Comparison of ENCODE assay signal across 8 mouse cellular contexts in the genomic region with DNA sequence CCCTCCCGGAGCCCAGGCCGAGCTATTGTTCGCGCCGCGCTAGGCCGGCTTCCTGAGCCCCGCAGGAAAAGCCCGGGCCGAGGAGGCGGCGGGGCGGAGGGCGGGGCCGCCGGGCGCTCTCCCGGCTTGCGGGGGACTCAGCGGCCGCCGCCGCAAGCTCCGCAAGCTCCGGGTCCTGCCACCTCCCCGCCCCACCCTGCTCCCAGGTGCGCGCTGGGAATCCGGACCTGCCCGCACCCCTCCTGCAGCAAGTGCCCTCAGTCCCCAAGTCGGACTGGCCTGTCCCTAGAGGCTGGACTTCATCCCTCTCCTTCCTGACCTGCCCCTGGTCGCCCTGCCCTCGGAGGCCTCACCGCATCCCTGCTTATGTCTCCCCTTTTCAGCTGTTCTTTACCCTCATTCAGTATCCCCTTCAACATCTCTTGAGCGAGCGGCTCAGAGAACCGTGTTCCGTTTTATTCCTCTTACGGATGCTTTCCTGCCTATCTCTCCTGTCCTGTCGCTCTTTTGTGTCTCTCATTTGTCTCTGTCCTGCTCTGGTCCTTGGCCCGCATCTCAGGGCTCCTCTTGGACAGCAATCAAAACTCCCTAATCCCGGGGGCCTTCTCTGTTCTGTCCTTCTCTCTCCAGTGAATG. TPM values are rescaled to one million over a fixed set of nuclear protein-coding genes. Genes with fewer than 3 reads are reported as not detected.
DNase-seq lines count a peak whose midpoint lies in the region; ATAC-seq and TF ChIP-seq lines count a peak whose summit lies in the region.

No protein-coding gene starts in this region.

- peak; percentile 74; the same call in 1 of the 2 replicates for ATAC-seq in kidney, embryonic 16.5 days (ENCODE audit: low FRiP score, low TSS enrichment)
- ATAC-seq in heart, embryonic 16.5 days (replicated peaks; ENCODE audit: extremely low read depth, insufficient read depth, low FRiP score) = peak; percentile 72
- no peak for ATAC-seq in liver, embryonic 15.5 days (ENCODE audit: insufficient read depth)
- peak; percentile 69 for ATAC-seq in stomach, postnatal 0 days (ENCODE audit: low FRiP score, low TSS enrichment)
- ATAC-seq in erythroid progenitor cell, adult 5-6 weeks (replicated peaks; ENCODE audit: low FRiP score, poor library complexity, severe bottlenecking) = no peak

- H3K36me3 ChIP-seq in kidney, embryonic 16.5 days (ENCODE audit: insufficient read depth, low read length) = no peaks in the 10 kb centered on the region
- no peaks in the 10 kb centered on the region for H3K36me3 ChIP-seq in ES-Bruce4 (ENCODE audit: control insufficient read depth, insufficient read depth, low read length, poor library complexity, severe bottlenecking)
- no peaks in the 10 kb centered on the region for H3K36me3 ChIP-seq in heart, embryonic 16.5 days (ENCODE audit: control insufficient read depth, insufficient read depth)
- H3K36me3 ChIP-seq in liver, embryonic 15.5 days (replicated peaks) = no peaks in the 10 kb centered on the region
- no peaks in the 10 kb centered on the region for H3K36me3 ChIP-seq in stomach, postnatal 0 days (ENCODE audit: control insufficient read depth, insufficient read depth, low read length)

- peaks cover 18% of the 10 kb centered on the region for H3K4me1 ChIP-seq in kidney, embryonic 16.5 days (ENCODE audit: insufficient read depth, low read length)
- H3K4me1 ChIP-seq in ES-Bruce4 (ENCODE audit: control insufficient read depth, insufficient read depth, low read length) = no peaks in the 10 kb centered on the region
- peaks cover 6% of the 10 kb centered on the region for H3K4me1 ChIP-seq in heart, embryonic 16.5 days (ENCODE audit: control insufficient read depth, insufficient read depth, low read length)
- H3K4me1 ChIP-seq in liver, embryonic 15.5 days (replicated peaks) = peaks cover 4% of the 10 kb centered on the region
- no peaks in the 10 kb centered on the region; the same call in 1 of the 2 replicates for H3K4me1 ChIP-seq in stomach, postnatal 0 days (replicated peaks; ENCODE audit: control insufficient read depth, insufficient read depth)

- TF ChIP-seq EP300 in ES-Bruce4 (IDR thresholded peaks at IDR 0.05; ENCODE audit: insufficient read depth, low read depth, low read length) = no peak
- no peak for TF ChIP-seq EP300 in stomach, postnatal 0 days (optimal IDR thresholded peaks at IDR 0.05)

- H3K27ac ChIP-seq in kidney, embryonic 16.5 days (ENCODE audit: low read length) = peak overlapping the region; percentile 90
- H3K27ac ChIP-seq in ES-Bruce4 (ENCODE audit: insufficient read depth, low read length) = no peak overlapping the region
- peak overlapping the region; percentile 80 for H3K27ac ChIP-seq in heart, embryonic 16.5 days (ENCODE audit: low read length)
- H3K27ac ChIP-seq in liver, embryonic 15.5 days (replicated peaks) = no peak overlapping the region
- peak overlapping the region; percentile 86 for H3K27ac ChIP-seq in stomach, postnatal 0 days (replicated peaks)

- DNase-seq in kidney, adult 9 months = no peak
- peak; percentile 33 for DNase-seq in cerebellum, adult 9-11 months
- no peak for DNase-seq in stomach, postnatal 0 days (ENCODE audit: low spot score)

- H3K9ac ChIP-seq in kidney, embryonic 16.5 days (replicated peaks; ENCODE audit: low read length) = peak overlapping the region; percentile 94
- H3K9ac ChIP-seq in ES-Bruce4 (ENCODE audit: low read depth, poor library complexity, severe bottlenecking) = peak overlapping the region; percentile 84
- H3K9ac ChIP-seq in heart, embryonic 16.5 days (ENCODE audit: low read length) = peak overlapping the region; percentile 93
- H3K9ac ChIP-seq in liver, embryonic 15.5 days = peak overlapping the region; percentile 47; the same call in 1 of the 2 replicates
- peak overlapping the region; percentile 86 for H3K9ac ChIP-seq in stomach, postnatal 0 days (ENCODE audit: low read length)

- TF ChIP-seq CTCF in ES-Bruce4 (IDR thresholded peaks at IDR 0.05; ENCODE audit: low read depth, low read length) = no peak
- TF ChIP-seq CTCF in stomach, postnatal 0 days (IDR thresholded peaks at IDR 0.05; ENCODE audit: low read depth) = no peak

- no peak for TF ChIP-seq POLR2A in ES-Bruce4 (IDR thresholded peaks at IDR 0.05; ENCODE audit: insufficient read depth, low read length)

- peak overlapping the region; percentile 95 for H3K4me2 ChIP-seq in kidney, embryonic 16.5 days (replicated peaks; ENCODE audit: low read depth, low read length)
- H3K4me2 ChIP-seq in heart, embryonic 16.5 days (ENCODE audit: low read depth, low read length) = peak overlapping the region; percentile 70
- peak overlapping the region; percentile 71 for H3K4me2 ChIP-seq in liver, embryonic 15.5 days
- peak overlapping the region; percentile 92 for H3K4me2 ChIP-seq in stomach, postnatal 0 days (replicated peaks; ENCODE audit: low read depth)

- H3K27me3 ChIP-seq in kidney, embryonic 16.5 days (ENCODE audit: insufficient read depth, low read length) = no peaks in the 10 kb centered on the region
- peaks cover 26% of the 10 kb centered on the region for H3K27me3 ChIP-seq in ES-Bruce4 (ENCODE audit: control insufficient read depth, insufficient read depth, low read length, poor library complexity, severe bottlenecking)
- peaks cover 7% of the 10 kb centered on the region for H3K27me3 ChIP-seq in heart, embryonic 16.5 days (ENCODE audit: control insufficient read depth, insufficient read depth, low read length)
- peaks cover 74% of the 10 kb centered on the region for H3K27me3 ChIP-seq in liver, embryonic 15.5 days
- H3K27me3 ChIP-seq in stomach, postnatal 0 days (ENCODE audit: control insufficient read depth, insufficient read depth, low read length) = no peaks in the 10 kb centered on the region

- H3K4me3 ChIP-seq in kidney, embryonic 16.5 days (ENCODE audit: low read length) = peak overlapping the region; percentile 92
- H3K4me3 ChIP-seq in ES-Bruce4 (ENCODE audit: low read depth, low read length) = peak overlapping the region; percentile 82
- peak overlapping the region; percentile 86 for H3K4me3 ChIP-seq in heart, embryonic 16.5 days (ENCODE audit: low read length)
- H3K4me3 ChIP-seq in liver, embryonic 15.5 days (replicated peaks) = peak overlapping the region; percentile 57
- peak overlapping the region; percentile 77 for H3K4me3 ChIP-seq in stomach, postnatal 0 days (ENCODE audit: low read depth, low read length)

- under 1% methylated on average over 30 of the region's 42 CpGs for WGBS in kidney, embryonic 16.5 days
- WGBS in heart, embryonic 16.5 days = 2% methylated on average over 37 of the region's 42 CpGs
- under 1% methylated on average over 42 of the region's 42 CpGs for WGBS in liver, embryonic 15.5 days (ENCODE audit: insufficient replicate concordance)
- WGBS in stomach, postnatal 0 days = 3% methylated on average over 30 of the region's 42 CpGs

- H3K9me3 ChIP-seq in kidney, embryonic 16.5 days (ENCODE audit: low read length) = no peaks in the 10 kb centered on the region
- no peaks in the 10 kb centered on the region; the same call in 1 of the 2 replicates for H3K9me3 ChIP-seq in ES-Bruce4 (replicated peaks; ENCODE audit: control insufficient read depth, insufficient read depth, low read length, poor library complexity, severe bottlenecking)
- no peaks in the 10 kb centered on the region; the same call in 1 of the 2 replicates for H3K9me3 ChIP-seq in heart, embryonic 16.5 days (replicated peaks; ENCODE audit: control insufficient read depth, low read length)
- no peaks in the 10 kb centered on the region for H3K9me3 ChIP-seq in liver, embryonic 15.5 days (replicated peaks)
- no peaks in the 10 kb centered on the region for H3K9me3 ChIP-seq in stomach, postnatal 0 days (ENCODE audit: control insufficient read depth, low read length)

RNA-seq across cellular contexts. Expression of gene Kalrn, which starts 0.6 kb away (rescaled TPM):
- 15.2 and 16.5 TPM in 2 replicates for polyA plus RNA-seq in kidney, embryonic 16.5 days (2015; fragmentation: Nextera tagmentation; extraction: Ambion mirVana)
- 8.2 and 9.0 TPM in 2 replicates for polyA plus RNA-seq in ES-Bruce4 (2011; ENCODE audit: insufficient read depth, insufficient read length, low read depth, missing spikeins)
- polyA plus RNA-seq in heart, embryonic 16.5 days (2015; fragmentation: Nextera tagmentation; extraction: Ambion mirVana) = 30.2 and 32.4 TPM in 2 replicates
- polyA plus RNA-seq in liver, embryonic 15.5 days (2015; fragmentation: Nextera tagmentation; extraction: Ambion mirVana) = 10.0 and 10.9 TPM in 2 replicates
- polyA plus RNA-seq in stomach, postnatal 0 days (2015; fragmentation: Nextera tagmentation; extraction: Ambion mirVana) = 14.4 and 16.7 TPM in 2 replicates
- total RNA-seq in erythroid progenitor cell, adult 5-6 weeks (2015; ENCODE audit: low replicate concordance) = 1.1 TPM in 1 of 2 replicates, not detected in the other
- 1.1 and 1.7 TPM in 2 replicates for total RNA-seq in erythroid progenitor cell, adult 5-6 weeks (2017; ENCODE audit: low replicate concordance)

Comparison
In these comparisons a context has a peak if more than half of its experiments do, and no peak if none do; other contexts are left out.
1. ATAC-seq: peak in kidney, embryonic 16.5 days (single experiment), heart, embryonic 16.5 days (single experiment) and stomach, postnatal 0 days (single experiment); none in liver, embryonic 15.5 days (single experiment) and erythroid progenitor cell, adult 5-6 weeks (single experiment).
2. H3K27ac ChIP-seq: peak in kidney, embryonic 16.5 days (single experiment), heart, embryonic 16.5 days (single experiment) and stomach, postnatal 0 days (single experiment); none in ES-Bruce4 (single experiment) and liver, embryonic 15.5 days (single experiment).
3. Peak in every context shown above with its lines, with median percentiles within 50 percentile points of each other: H3K4me2 ChIP-seq, H3K4me3 ChIP-seq and H3K9ac ChIP-seq.